Mouse (Mus musculus): ENCODE data around the gene Pomt1. TPM values are rescaled to one million over a fixed set of nuclear protein-coding genes. Genes with fewer than 3 reads are reported as not detected.

Pomt1 gene
- 13.1 TPM for polyA plus RNA-seq (2014; fragmentation: Illumina TruSeq; extraction: RNeasy Lipid Tissue Mini Kit (QIAGEN cat#74804))

GRCm38 (mm10) chr2:32235886-32236759, at the start of gene Pomt1:
Gene Pomt1, plus strand, starts transcription at chr2:32236590.

GRCm38 (mm10) chr2:32259657-32260417, 23.4 kb downstream of the Pomt1 start, which contains the start of gene Uck1:
Gene Uck1, minus strand, starts transcription at chr2:32260159.

GRCm38 (mm10) chr2:32287334-32287840, 51.0 kb downstream of the Pomt1 start, which contains the start of gene Golga2:
Gene Golga2, plus strand, starts transcription at chr2:32287384.

GRCm38 (mm10) chr2:32287923-32288367, 51.6 kb downstream of the Pomt1 start, which contains the start of gene Swi5:
Gene Swi5, minus strand, starts transcription at chr2:32288075.

Other genes starting within 250 kb of the Pomt1 start
- 4.8 TPM for gene Fam78a, start 151.7 kb upstream of the Pomt1 start, polyA plus RNA-seq (2014; fragmentation: Illumina TruSeq; extraction: RNeasy Lipid Tissue Mini Kit (QIAGEN cat#74804))
- gene Plpp7, start 141.1 kb upstream of the Pomt1 start, polyA plus RNA-seq (2014; fragmentation: Illumina TruSeq; extraction: RNeasy Lipid Tissue Mini Kit (QIAGEN cat#74804)), result 0.54 TPM
- gene Prrc2b, start 85.5 kb upstream of the Pomt1 start, polyA plus RNA-seq (2014; fragmentation: Illumina TruSeq; extraction: RNeasy Lipid Tissue Mini Kit (QIAGEN cat#74804)), result 58.5 TPM
- gene Uck1, start 23.6 kb downstream of the Pomt1 start, polyA plus RNA-seq (2014; fragmentation: Illumina TruSeq; extraction: RNeasy Lipid Tissue Mini Kit (QIAGEN cat#74804)), result 22.8 TPM
- 19.7 TPM for gene Golga2, start 50.8 kb downstream of the Pomt1 start, polyA plus RNA-seq (2014; fragmentation: Illumina TruSeq; extraction: RNeasy Lipid Tissue Mini Kit (QIAGEN cat#74804))
- gene Swi5, start 51.5 kb downstream of the Pomt1 start, polyA plus RNA-seq (2014; fragmentation: Illumina TruSeq; extraction: RNeasy Lipid Tissue Mini Kit (QIAGEN cat#74804)), result 398 TPM
- gene Ciz1, start 115.7 kb downstream of the Pomt1 start, polyA plus RNA-seq (2014; fragmentation: Illumina TruSeq; extraction: RNeasy Lipid Tissue Mini Kit (QIAGEN cat#74804)), result 4.8 TPM
- 1.4 TPM for gene Dnm1, start 116.7 kb downstream of the Pomt1 start, polyA plus RNA-seq (2014; fragmentation: Illumina TruSeq; extraction: RNeasy Lipid Tissue Mini Kit (QIAGEN cat#74804))
- 1.7 TPM for gene 1110008P14Rik, start 145.3 kb downstream of the Pomt1 start, polyA plus RNA-seq (2014; fragmentation: Illumina TruSeq; extraction: RNeasy Lipid Tissue Mini Kit (QIAGEN cat#74804))
- 5.6 TPM for gene Lcn2, start 151.7 kb downstream of the Pomt1 start, polyA plus RNA-seq (2014; fragmentation: Illumina TruSeq; extraction: RNeasy Lipid Tissue Mini Kit (QIAGEN cat#74804))
- gene Ptges2, start 159.3 kb downstream of the Pomt1 start, polyA plus RNA-seq (2014; fragmentation: Illumina TruSeq; extraction: RNeasy Lipid Tissue Mini Kit (QIAGEN cat#74804)), result 1.9 TPM
- 0.83 TPM for gene Naif1, start 213.9 kb downstream of the Pomt1 start, polyA plus RNA-seq (2014; fragmentation: Illumina TruSeq; extraction: RNeasy Lipid Tissue Mini Kit (QIAGEN cat#74804))
- gene Slc25a25, start 214.9 kb downstream of the Pomt1 start, polyA plus RNA-seq (2014; fragmentation: Illumina TruSeq; extraction: RNeasy Lipid Tissue Mini Kit (QIAGEN cat#74804)), result 1.1 TPM